Mouse (Mus musculus): ENCODE results near the gene Fxyd7. TPM values are rescaled to one million over a fixed set of nuclear protein-coding genes. Genes with fewer than 3 reads are reported as not detected.

The Fxyd7 gene
- not detected for total RNA-seq (2023)

GRCm38 (mm10) chr7:31051321-31052021 lies at the start of gene Fxyd7:
Gene Fxyd7, minus strand, starts transcription at chr7:31051467.

GRCm38 (mm10) chr7:31076492-31076891 lies 25.2 kb upstream of the Fxyd7 start, which contains the start of gene Fxyd3:
Gene Fxyd3, minus strand, starts transcription at chr7:31076704.

GRCm38 (mm10) chr7:31059108-31059507 lies 7.8 kb upstream of the Fxyd7 start, which contains the start of gene Lgi4:
Gene Lgi4, plus strand, starts transcription at chr7:31059342.

GRCm38 (mm10) chr7:31057071-31057470 lies 5.8 kb upstream of the Fxyd7 start, which contains the start of gene Fxyd1:
Gene Fxyd1, minus strand, starts transcription at chr7:31057199.

GRCm38 (mm10) chr7:31042431-31042910 lies 8.8 kb downstream of the Fxyd7 start, which contains the start of gene Fxyd5:
Gene Fxyd5, minus strand, starts transcription at chr7:31042481.

Other genes with a start within 250 kb of the Fxyd7 start
- gene Ffar2, start 227.7 kb downstream of the Fxyd7 start, total RNA-seq (2023), result 1.1 TPM
- gene Ffar3, start 195.3 kb downstream of the Fxyd7 start, total RNA-seq (2023), result not detected
- gene Ffar1, start 189.9 kb downstream of the Fxyd7 start, total RNA-seq (2023), result 1.3 TPM
- 68.7 TPM for gene Cd22, start 171.1 kb downstream of the Fxyd7 start, total RNA-seq (2023)
- gene Mag, start 136.6 kb downstream of the Fxyd7 start, total RNA-seq (2023), result not detected
- gene Hamp2, start 126.8 kb downstream of the Fxyd7 start, total RNA-seq (2023), result not detected
- gene Hamp, start 107.4 kb downstream of the Fxyd7 start, total RNA-seq (2023), result not detected
- gene Usf2, start 94.7 kb downstream of the Fxyd7 start, total RNA-seq (2023), result 160 TPM
- 2.4 TPM for gene Lsr, start 78.0 kb downstream of the Fxyd7 start, total RNA-seq (2023)
- gene Fam187b, start 77.7 kb downstream of the Fxyd7 start, total RNA-seq (2023), result not detected
- 882 TPM for gene Fxyd5, start 9.0 kb downstream of the Fxyd7 start, total RNA-seq (2023)
- gene Fxyd1, start 5.7 kb upstream of the Fxyd7 start, total RNA-seq (2023), result not detected
- gene Lgi4, start 7.9 kb upstream of the Fxyd7 start, total RNA-seq (2023), result 0.18 TPM
- gene Fxyd3, start 25.2 kb upstream of the Fxyd7 start, total RNA-seq (2023), result not detected
- 0.50 TPM for gene Hpn, start 63.8 kb upstream of the Fxyd7 start, total RNA-seq (2023)
- 1.6 TPM for gene Scn1b, start 75.5 kb upstream of the Fxyd7 start, total RNA-seq (2023)
- gene Gramd1a, start 104.4 kb upstream of the Fxyd7 start, total RNA-seq (2023), result 627 TPM
- gene Scgb2b2, start 239.0 kb upstream of the Fxyd7 start, total RNA-seq (2023), result not detected
- not detected for gene Scgb1b2, start 240.4 kb upstream of the Fxyd7 start, total RNA-seq (2023)